ENCODE assay signal across 26 mouse cellular contexts in the genomic region with DNA sequence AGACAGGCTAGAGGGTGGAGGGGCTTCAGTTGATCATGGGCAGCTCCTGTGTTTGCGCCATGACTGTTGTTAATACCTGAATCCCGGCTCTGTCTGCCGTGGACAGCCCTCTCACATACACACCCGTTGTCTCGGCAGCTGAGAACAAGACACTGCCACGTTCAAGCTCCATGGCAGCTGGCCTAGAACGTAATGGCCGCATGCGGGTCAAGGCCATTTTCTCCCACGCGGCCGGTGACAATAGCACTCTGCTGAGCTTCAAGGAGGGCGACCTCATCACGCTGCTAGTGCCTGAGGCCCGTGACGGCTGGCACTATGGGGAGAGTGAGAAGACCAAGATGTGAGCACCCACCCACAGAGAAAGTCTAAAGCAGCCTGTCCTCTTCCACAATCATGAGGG. TPM values are rescaled to one million over a fixed set of nuclear protein-coding genes. Genes with fewer than 3 reads are reported as not detected.
A peak's percentile ranks its signal among the peaks of the same experiment; 100 is the strongest.
DNase-seq lines count a peak whose midpoint lies in the region; ATAC-seq and TF ChIP-seq lines count a peak whose summit lies in the region.
"Had no signal": no experiment of that assay in that cellular context is flagged by ENCODE, and none has a peak within 500 bp of the region (broad histone marks: within the 10 kb centered on the region; RNA-seq: fewer than 3 reads in every experiment).

No protein-coding gene starts in this region.

- no peak for TF ChIP-seq CTCF in left cerebral cortex, adult 2 months (IDR thresholded peaks at IDR 0.05)
- no peak for TF ChIP-seq CTCF in cortical plate, adult 2 months (IDR thresholded peaks at IDR 0.05; ENCODE audit: extremely low read depth, insufficient read depth, low read length)

- no peak overlapping the region for H3K4me3 ChIP-seq in left cerebral cortex, adult 2 months
- no peak overlapping the region for H3K4me3 ChIP-seq in cortical plate, adult 2 months (ENCODE audit: insufficient read depth, low read length)
- H3K4me3 ChIP-seq: embryonic facial prominence, embryonic 12.5 days; embryonic facial prominence, embryonic 15.5 days; heart, adult 2 months; heart, embryonic 10.5 days; heart, embryonic 13.5 days; hindbrain, embryonic 13.5 days had no signal

- intact Hi-C loops in left cerebral cortex, adult 2 months (cut with DNase I), result no loop called here
- intact Hi-C loops in left cerebral cortex, postnatal 10 days (cut with DNase I), result no loop called here

- H3K4me1 ChIP-seq in cortical plate, adult 2 months (ENCODE audit: control insufficient read depth, insufficient read depth, low read length), result 0 out of 2 replicates have a peak, but pooled peaks cover 1% of the 10 kb centered on the region
- H3K4me1 ChIP-seq: embryonic facial prominence, embryonic 12.5 days had no signal

- peak; percentile 78 for DNase-seq in adrenal gland, adult 2 months
- DNase-seq in adrenal gland, postnatal 10 days, result no peak
- no peak for DNase-seq in frontal cortex, postnatal 10 days (ENCODE audit: low spot score in 2 of 2)
- no peak for DNase-seq in left cerebral cortex, adult 2 months (ENCODE audit: extremely low spot score in 1 of 2, low spot score in 2 of 2)
- no peak for DNase-seq in left cerebral cortex, postnatal 10 days (ENCODE audit: extremely low spot score in 1 of 2, low spot score in 2 of 2)
- DNase-seq: B cell, adult 2 months; cerebellum, adult 18-20 months; cerebellum, adult 9-10 months; forebrain, postnatal 0 days; gastrocnemius, postnatal 10 days; gastrocnemius, postnatal 36 days; heart, adult 2 months; kidney, adult 18-20 months had no signal

- peak overlapping the region; percentile 53; the same call in 1 of the 2 replicates for H3K27ac ChIP-seq in left cerebral cortex, adult 2 months
- peak overlapping the region; percentile 2; the same call in 1 of the 2 replicates for H3K27ac ChIP-seq in cortical plate, adult 2 months (ENCODE audit: insufficient read depth, low read length)
- H3K27ac ChIP-seq: embryonic facial prominence, embryonic 12.5 days; embryonic facial prominence, embryonic 15.5 days; heart, adult 2 months; heart, embryonic 10.5 days; heart, embryonic 13.5 days; hindbrain, embryonic 13.5 days; hindbrain, postnatal 0 days had no signal

- no peak for TF ChIP-seq POLR2A in cortical plate, adult 2 months (IDR thresholded peaks at IDR 0.05; ENCODE audit: extremely low read depth, insufficient read depth, low read length)

- peak; percentile 44; the same call in 1 of the 2 replicates for ATAC-seq in frontal cortex, adult (ENCODE audit: low TSS enrichment)
- ATAC-seq: forebrain, embryonic 14.5 days; forebrain, postnatal 0 days; hindbrain, postnatal 0 days; inflammation-experienced regulatory T-cells, adult 6 months; intestine, embryonic 16.5 days; Patski had no signal

RNA-seq across cellular contexts. Expression of a gene that starts 49.6 kb away (rescaled TPM):
- 10 to 100 TPM in 1 of 2 experiments, 1 to 10 TPM in 1; 9.9 to 15.5 TPM for total RNA-seq in adrenal gland, adult 2 months (2021)
- polyA plus RNA-seq in adrenal gland, adult 2 months (2012; rRNA removed), result 26.3 and 44.1 TPM in 2 replicates
- 10 to 100 TPM; 16.3 to 23.5 TPM for total RNA-seq in adrenal gland, postnatal 10 days (2021)
- total RNA-seq in left cerebral cortex, adult 2 months (2021), result 100 to 1,000 TPM; 193 to 203 TPM
- 100 to 1,000 TPM; 136 to 153 TPM for total RNA-seq in left cerebral cortex, postnatal 10 days (2021)
- 208 and 235 TPM in 2 replicates for polyA plus RNA-seq in cortical plate, adult 2 months (2012; rRNA removed)
- polyA plus RNA-seq: G1E; inflammation-experienced regulatory T-cells, adult 6 months had no signal

RNA-seq across cellular contexts. Expression of a gene that starts 54.8 kb away (rescaled TPM):
- total RNA-seq in adrenal gland, adult 2 months (2021), result 10 to 100 TPM; 17.0 to 23.2 TPM
- polyA plus RNA-seq in adrenal gland, adult 2 months (2012; rRNA removed), result 42.3 and 46.7 TPM in 2 replicates
- total RNA-seq in adrenal gland, postnatal 10 days (2021), result 10 to 100 TPM; 18.9 to 21.3 TPM
- total RNA-seq in left cerebral cortex, adult 2 months (2021), result 100 to 1,000 TPM; 249 to 287 TPM
- total RNA-seq in left cerebral cortex, postnatal 10 days (2021), result 100 to 1,000 TPM; 116 to 122 TPM
- 234 and 253 TPM in 2 replicates for polyA plus RNA-seq in cortical plate, adult 2 months (2012; rRNA removed)

Comparison
In these comparisons a context has a peak if more than half of its experiments do, and no peak if none do; other contexts are left out.
1. RNA of a gene that starts 49.6 kb away (total RNA-seq): 193 to 203 TPM in left cerebral cortex, adult 2 months and 136 to 153 TPM in left cerebral cortex, postnatal 10 days; 16.3 to 23.5 TPM in adrenal gland, postnatal 10 days and 9.9 to 15.5 TPM in adrenal gland, adult 2 months; every median in the first group is over 4 times any median in the second.
2. RNA of a gene that starts 54.8 kb away (total RNA-seq): 249 to 287 TPM in left cerebral cortex, adult 2 months and 116 to 122 TPM in left cerebral cortex, postnatal 10 days; 17.0 to 23.2 TPM in adrenal gland, adult 2 months and 18.9 to 21.3 TPM in adrenal gland, postnatal 10 days; every median in the first group is over 4 times any median in the second.